Mouse (Mus musculus) erythroid progenitor cell, adult 5-6 weeks (primary cell): ENCODE data around the gene Smim24. TPM values are rescaled to one million over a fixed set of nuclear protein-coding genes. Genes with fewer than 3 reads are reported as not detected.

Source experiments
- ATAC-seq: replicated peaks from 2 replicates; pipeline ENCODE4 v1.8.0; 2016; ENCODE audit warnings: moderate number of reproducible peaks, mild to moderate bottlenecking, moderate TSS enrichment, inconsistent platforms; ENCODE audit not compliant: poor library complexity, low FRiP score, severe bottlenecking
- total RNA-seq, 2 experiments: library from RNA; stranded (forward) in 1 of 2; stranded (reverse) in 1 of 2; fragments of 150-400 nt in 1 of 2; fragments of 186-747, 209-891 nt in 1 of 2; gene quantifications; 2 replicates each; pipeline versions ENCODE4 v1.2.3 to v1.2.4; 2015 to 2017; ENCODE audit warnings: low replicate concordance in 2 of 2

Smim24 gene
- total RNA-seq, 2 experiments from 2014 or later, result 4.2 to 7.5 TPM

DNA sequence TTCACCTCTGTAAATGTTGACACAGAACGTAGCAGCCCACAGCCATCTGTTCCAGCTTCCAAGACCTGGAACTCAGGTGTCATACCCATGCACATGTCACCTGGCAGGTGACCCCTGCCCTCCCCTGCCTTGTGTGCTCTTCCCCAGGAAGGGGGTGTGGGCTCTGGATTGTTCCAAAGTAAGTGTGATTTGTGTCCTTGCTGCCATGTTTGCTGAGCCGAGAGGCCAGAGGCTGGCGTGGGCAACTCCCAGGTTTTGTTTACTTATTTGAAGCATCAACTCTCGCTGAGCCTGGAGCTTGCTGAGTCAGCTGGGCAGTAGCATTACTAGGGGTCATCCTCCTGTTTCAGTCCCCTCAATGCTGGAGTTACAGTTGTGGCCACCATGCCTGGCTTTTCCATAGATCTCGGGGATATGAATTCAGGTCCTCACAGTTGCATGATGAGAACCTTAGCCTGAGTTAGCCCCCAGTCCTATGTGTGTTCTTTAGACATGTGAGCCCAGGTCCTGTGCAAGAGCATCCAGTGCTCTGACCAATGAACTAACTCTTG, 4.3 kb upstream of the Smim24 start, which contains the start of gene Gm48552:
Gene Gm48552 (plus strand): TSS at position 501 of the 551 bp plus-strand sequence.
- ATAC-seq, result no peak

DNA sequence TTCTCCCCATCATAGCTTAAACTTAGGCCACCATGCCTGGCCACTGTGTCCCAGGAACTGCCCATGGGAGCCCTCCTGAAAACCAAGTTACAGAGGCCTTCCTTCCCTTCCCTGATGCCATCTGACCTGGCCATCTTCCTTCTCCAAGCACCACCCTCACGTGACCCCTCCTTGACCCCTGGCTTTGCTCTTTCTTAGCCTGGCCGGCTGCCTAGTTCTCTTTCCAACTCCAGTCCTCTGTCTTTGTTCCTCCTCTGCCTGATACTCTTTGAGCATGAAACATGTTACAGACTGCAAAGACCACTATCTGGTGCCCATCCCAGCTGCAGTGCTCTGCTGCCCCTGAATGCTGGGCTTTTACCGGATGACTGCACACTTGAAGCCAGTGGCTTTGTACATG, 3.5 kb upstream of the Smim24 start:
- ATAC-seq, result no peak

DNA sequence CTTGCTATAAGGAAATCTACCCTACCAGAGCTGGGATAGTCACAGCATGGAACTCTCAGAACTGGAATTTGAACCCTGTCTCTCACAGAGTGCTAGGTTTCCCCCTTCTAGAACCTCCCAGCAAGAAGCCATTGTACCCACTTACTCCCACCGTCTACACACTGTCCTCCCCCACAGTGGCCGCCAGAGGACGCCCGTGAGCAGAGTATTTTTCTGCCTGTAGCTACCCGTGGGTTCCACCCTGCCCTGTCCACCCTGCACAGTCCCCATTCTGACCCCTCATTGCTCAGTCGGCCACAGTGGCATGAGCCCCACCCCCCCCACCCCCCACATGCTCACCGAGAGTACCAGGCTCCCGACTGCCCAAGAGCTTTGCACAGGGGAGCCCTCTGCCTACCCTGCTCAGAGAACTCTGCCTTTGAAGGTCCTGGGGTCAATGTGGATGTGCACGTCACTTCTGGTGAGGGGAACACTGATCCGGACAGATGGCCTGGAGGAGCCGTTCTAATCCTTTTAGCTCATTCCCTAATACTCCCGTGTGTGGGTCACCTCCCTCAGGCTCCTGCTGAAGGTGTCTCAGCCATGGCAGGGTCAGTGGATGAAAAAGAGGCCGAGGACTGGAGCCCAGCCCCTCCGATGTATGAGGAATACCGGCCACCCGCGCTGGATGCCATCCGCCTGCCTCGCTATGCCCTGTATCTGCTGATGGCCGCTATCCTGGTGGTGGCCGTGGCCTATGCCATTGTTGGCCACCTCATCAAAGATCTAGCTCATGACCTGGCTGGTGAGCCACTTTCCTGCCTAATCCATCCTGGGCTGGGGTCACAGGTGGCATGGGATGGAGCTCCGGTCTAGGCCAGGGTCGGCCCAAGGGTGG, 2.8 kb upstream of the Smim24 start:
- peak; percentile 64 for ATAC-seq

DNA sequence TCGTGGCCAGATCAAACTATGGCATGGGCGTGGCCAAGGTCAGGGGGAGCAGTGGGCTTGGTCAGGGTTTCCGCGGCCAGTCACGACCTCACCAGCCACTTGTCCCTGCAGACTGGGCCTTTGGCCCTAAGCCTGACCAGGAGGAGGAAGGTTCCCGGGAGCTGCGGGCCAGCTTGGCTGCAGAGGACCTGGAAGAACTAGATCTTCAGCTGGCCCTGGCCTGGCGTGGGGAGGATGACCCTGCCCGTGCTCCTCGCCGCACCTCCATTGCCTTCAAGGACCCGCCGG, 2.2 kb upstream of the Smim24 start:
- no peak for ATAC-seq

DNA sequence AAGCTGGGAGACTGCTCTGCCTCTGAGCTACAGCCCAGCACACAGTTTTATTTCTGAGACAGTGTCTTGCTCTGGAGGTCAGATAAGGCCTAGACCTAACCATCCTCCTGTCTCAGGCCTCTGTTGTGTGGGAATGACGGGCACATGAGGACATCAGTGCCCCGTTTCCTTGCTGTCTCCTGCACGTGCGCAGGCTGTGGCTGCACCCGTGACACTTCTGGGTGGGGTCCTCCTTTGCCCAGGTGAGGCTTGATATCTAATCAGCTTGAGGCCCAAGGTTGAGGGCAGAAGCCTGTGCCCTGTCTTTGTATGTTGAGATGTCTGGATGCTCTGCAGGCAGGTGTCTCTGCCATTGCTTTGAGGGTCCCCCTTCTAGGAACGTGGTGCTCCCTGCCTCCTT, 581 bp upstream of the Smim24 start:
- no peak for ATAC-seq

DNA sequence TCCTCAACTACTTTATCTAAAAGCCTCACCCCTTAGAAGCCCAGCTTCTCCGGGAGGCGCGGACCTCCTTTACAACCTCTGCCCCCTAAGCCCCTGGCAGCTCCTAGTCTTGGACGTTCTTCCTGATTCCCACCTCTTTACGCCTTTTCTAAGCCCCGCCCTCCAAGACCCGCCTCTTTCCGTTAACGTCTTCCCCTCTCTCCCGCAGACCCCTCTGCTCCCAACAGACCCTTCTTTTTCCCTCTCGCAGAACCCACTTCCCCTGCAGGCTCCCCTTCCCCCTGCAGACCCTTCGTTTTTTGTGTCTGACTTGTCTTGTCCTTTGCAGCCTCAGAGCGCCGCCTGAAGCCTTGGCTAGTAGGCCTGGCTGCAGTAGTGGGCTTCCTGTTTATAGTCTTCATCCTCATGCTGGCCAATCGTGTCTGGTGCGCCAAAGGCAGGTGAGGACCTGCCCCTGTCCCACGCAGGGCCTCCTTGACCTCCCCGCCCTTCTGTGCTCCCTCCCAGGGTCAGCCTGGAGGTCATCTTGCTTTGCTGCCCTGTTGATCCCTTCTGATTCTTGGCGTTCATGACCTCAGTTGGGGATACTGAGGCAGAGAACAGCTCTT, 709 bp downstream of the Smim24 start:
- no peak for ATAC-seq

DNA sequence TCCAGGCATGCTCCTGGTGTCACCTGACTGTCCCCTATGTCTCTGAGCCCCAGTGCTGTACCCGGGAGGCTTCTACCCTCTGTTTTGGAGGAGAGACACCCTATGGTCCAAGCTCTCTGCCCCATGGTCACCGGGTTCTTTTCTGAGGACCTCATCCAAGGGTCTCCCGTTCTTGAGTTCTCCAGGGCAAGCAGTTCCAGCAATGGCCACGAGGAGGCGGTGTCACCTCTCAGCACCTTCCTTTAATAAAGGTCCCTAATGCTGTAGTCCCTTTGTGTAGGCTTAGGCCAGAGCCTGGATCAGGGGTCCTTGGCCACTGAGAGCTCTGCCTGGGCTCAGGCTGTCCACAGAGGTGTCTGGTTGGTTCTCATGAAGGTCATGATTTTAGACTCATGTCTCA, 2.3 kb downstream of the Smim24 start:
- peak; percentile 37; the same call in 1 of the 2 replicates for ATAC-seq

DNA sequence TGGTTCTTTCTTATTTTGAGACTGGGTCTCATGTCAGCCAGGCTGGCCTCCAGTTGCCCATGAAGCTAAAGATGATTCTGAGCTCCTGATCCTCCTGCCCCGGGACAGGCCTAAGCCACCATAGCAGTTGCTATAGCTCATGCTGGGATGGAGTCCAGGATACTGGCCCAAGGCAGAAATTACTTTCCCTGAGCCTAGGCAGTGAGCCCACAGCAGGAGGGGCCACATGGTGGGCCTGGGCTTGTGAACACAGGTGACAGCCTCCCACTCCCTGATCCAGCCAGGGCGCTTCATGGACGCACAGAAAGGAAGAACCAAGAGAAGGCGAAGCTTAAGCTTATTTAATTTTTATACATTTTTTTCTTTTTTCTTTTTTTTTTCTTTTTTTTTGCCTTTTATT, 3.0 kb downstream of the Smim24 start:
- ATAC-seq, result no peak

DNA sequence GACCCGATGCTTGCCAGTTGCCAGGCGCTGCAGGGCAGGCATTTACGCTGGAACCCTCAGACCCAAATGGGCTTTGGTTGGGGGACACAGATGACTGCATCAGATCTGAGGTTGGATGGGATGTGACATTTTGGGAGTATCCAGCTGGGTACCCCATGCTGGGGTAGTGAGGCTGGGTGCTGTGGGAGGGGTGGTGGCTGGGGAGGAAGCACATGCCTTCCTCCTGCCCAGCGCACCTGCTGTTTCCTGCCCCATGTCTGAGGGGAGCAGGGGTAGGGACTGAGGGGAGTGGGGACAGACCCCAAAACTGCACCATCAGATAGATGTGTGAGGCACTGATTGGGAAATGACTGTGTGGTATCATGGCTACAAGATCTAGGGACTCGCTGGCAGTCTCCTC, 3.9 kb downstream of the Smim24 start:
- no peak for ATAC-seq

DNA sequence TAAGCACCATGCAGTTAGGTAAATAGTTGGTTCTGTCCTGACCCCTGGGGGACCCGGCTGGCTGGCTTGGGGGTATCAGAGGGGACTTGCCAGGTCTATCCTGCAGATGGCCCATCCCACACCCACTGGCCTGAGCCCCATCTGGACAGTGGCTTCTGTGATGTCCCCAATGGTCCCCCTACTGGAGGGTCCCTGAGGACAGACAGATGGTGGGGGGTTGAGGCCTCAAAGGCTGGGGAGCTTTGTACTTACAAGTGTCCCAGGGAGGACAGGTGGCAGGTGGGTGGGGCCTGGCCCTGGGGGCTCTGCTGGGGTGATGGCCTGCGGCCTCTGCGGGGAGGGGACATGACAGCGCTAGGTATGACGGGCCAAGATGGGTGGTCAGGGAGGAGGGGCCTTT, 6.4 kb downstream of the Smim24 start:
- no peak for ATAC-seq

DNA sequence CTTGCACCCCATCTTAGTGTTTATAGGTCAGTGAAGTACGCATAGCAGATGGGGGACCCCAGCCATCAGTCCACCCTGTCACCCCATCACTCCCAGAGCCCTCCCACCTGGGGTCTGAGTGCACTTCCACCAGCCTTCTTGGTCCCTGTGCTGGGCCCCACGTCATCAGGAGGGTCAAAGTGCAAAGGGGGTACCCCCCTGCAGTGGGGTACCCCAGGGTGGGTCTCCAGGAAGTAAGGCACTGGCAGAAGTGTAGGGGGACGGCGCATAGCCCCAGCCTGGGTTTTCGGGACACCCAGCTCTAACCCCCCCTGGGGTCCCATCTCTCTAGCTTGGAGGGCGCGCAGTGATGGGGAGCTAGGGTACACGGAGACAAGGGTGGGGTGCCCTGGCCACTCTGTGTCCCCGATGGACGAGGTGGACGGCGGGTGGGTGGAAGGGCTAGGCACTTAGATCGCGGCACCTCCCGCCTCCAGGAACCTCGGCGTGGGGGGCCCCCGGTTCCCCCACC, 7.0 kb downstream of the Smim24 start:
- ATAC-seq, result no peak

DNA sequence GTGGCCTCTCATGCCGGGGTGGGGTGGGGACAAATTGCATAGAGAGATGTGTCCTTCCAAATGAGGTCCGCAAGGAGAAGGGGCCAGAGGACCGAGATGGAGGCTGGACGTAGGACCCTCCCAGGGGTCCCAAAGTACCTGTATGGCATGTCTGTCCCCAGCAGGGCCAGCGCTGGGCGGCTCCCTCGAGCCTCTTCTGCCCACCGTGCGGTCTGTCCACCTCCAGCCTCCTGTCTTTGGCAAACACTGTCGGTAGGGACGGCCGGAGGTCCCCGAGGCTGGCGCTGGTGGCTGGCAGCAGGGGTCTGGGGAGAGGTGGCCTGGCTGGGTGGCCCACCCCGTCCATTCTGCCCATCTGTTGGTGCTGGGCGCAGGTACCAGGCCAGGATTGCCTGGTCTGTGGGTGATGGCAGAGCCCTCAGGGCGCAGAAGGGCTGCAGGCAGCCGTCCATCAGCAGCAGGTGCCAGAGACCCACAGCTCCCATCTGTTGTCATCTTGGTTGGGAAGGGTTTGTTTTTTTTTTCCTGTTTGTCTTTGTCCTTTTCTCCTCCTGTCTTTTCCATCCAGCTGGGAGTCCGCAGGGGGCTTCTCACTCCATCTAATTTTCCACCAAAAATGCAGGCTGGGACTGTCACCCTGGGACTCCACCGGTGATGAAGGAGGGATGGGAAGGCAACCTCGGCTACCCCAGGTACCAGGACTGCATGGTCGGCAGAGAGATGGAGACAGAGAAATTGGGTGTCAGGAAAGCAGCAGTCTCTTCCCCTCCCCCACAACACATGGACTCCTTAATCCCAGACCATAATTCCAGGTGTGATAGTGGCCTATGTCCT, 7.7 kb downstream of the Smim24 start:
- no peak for ATAC-seq

DNA sequence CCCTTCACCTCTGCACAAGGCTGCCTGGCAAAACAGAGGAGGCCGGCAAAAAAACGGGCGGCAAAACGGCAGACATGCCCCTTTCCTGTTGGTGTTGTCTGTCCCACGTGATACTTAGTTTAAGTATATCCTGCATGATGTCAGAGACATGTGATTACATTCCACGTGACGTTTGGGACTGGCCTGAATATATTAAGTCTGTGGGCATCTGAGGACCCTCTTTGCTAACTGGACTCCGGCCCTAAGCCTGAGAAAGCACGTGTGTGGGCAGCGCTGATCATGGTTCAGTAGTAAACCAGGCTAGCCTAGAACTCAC, 8.3 kb downstream of the Smim24 start:
- no peak for ATAC-seq

DNA sequence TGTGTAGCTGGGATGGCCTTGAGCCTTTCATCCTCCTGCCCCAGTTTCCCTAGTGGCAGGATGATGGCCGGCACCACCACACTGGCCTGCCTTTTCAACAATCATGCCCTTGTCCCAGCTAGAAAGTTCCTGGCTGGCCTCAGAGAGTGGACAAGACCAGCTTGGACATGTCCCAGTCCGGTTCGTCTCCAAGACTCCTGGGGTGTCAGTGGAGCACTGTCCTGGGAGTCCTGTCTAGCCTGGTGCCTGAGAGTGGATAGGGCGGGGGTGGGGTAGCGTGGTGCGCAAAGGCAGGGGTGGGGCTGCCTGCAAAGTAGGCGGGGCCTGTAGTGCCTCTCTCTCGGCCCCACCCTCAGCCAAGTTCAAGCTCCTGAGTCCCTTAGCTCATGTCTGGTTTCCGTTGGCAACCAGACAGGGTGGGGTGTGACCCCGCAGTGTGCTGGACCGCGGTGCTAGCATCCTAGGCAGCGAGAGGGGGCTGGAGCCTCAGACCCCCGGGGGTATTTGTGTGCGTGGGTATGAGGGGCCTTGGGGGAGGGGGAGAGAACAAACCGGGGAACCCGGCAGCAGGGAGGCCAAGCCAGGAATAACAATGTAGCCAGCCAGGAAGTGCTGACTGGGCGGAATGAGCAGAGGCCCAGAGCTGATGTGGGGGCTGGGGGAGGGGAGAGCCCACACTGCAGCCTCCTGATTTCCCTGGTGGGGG, 8.8 kb downstream of the Smim24 start:
- peak; percentile 79 for ATAC-seq

DNA sequence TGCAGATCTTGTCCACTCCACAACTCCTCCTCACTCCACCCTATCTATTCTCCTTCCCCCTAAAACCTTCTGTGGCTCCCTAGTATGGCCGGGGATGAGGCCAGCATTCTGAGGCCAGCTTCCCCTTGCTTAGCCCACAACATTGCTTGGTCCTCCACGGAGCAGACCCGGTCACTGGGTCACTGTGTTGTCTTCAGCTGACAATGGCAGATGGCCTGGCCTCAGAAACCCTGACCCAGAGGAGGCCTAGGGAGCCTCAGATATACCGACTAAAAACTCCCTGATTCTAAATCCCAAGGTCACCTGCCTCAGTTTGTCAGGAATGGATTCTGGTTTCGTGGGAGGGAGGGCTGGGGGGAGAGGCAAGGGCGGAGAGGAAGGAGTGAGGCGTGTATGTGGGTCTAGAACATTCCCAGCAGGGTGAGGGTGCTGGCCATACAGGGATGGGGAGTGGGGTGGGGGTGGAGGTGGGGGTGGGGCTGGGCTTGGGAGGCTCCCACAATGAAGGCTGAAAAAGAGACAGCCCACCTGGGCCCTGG, 9.4 kb downstream of the Smim24 start:
- ATAC-seq, result no peak

DNA sequence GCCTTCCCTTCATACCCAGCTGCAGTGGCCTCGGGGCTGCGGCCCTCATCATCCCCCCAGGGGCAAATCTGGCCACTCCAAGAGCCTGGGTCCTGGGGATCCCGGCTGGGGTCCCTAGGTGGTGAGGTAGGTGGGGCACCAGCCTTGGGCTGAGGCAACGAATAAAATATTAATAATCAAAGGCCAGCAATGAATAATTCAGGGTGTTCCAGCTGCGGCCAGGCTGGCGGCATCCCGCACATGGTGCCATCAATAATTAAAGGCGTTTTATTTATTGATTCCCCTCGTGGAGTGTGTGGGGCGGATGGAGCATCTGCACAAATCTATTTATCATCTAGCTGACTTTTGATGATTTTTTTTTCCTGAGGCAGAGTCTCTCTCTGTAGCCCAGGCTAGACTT, 10.7 kb downstream of the Smim24 start:
- no peak for ATAC-seq

DNA sequence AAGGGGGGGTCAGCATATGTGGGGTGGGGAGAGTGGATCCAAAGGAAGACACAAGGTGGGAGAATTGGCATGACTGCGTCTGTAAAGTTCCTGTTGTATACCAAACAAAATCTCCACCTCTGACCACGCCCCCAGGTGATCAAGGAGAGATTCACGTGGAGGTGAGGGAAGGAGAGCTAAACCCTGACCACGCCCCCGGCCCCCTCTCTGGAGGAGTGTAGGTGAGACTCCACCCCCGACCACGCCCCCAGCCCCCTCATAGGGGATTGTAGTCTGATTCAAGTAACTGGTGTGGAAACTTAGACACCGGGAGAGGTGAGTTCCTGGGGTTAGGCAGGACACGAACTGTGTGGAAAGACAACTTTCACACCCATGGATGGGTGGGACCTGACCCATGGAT, 11.2 kb downstream of the Smim24 start:
- ATAC-seq, result no peak

DNA sequence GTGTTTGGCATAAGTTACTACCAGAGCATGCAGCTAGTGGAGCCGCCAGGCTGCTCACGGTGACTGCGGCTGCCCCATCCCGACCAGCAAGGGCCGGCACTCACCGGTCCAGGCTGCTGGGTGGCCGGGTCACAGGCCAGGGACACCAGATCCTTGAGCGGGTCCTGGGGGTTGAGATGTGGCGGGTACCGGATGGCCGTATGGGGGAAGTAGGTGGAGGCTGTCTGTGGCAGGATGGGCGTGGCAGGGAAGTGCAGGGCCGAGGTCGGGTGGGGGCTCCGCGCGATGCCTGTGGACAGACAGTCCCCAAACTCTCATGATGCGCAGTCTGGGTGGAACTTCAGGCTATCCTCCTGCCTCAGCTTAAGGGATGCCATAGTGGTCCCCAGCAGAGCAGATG, 11.9 kb downstream of the Smim24 start:
- no peak for ATAC-seq

DNA sequence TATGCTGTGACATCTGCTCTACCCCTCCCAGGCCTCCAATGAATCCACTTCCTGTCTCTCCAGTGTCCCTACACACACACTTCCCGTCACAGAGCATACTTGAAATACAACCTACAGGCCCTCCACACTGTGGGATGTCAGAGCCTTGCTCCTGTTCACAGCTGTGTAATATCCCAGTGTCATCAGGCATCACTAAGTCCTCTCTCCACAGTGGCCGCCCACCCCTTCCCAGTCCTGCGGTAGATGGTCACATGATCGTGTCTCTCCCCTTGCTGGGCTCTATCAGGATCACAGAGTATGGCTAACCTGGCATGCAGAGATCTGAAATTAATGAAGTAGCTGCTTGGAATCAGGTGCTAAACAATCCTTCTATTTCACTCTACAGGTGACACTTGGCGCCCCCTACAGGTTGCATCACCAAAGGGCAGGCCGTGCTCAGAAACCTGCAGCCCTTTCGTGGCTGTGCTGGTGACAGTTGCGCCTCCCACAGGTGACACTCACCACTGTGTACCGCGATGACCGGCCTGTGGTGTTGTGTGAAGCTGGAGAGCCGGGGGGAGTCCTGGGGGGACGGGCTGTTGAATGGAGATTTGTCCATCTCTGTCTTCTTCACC, 12.8 kb downstream of the Smim24 start:
- peak; percentile 40; the same call in 1 of the 2 replicates for ATAC-seq
